Mouse (Mus musculus) heart, embryonic 11.5 days (tissue): ENCODE results near the gene Dus3l. TPM values are rescaled to one million over a fixed set of nuclear protein-coding genes. Genes with fewer than 3 reads are reported as not detected.

Experiments used
- ATAC-seq: fragments of 200-750 bp; cut with Nextera tagmentation; replicated peaks from 2 replicates; pipeline ENCODE4 v1.8.0; 2017; ENCODE audit warnings: moderate library complexity; ENCODE audit not compliant: insufficient number of reproducible peaks, low FRiP score, low TSS enrichment
- H3K27ac ChIP-seq: fragments of 300-500 bp; sonication (generic); 2 replicates; pipeline ENCODE4 v1.5.1; 2014; ENCODE audit warnings: mild to moderate bottlenecking, low read depth, low read length
- H3K27me3 ChIP-seq: fragments of 300-500 bp; sonication (generic); 2 replicates; pipeline ENCODE4 v1.6.1; 2014; ENCODE audit warnings: mild to moderate bottlenecking, low read length, mixed read lengths; ENCODE audit not compliant: control insufficient read depth, insufficient read depth
- H3K36me3 ChIP-seq: fragments of 300-500 bp; sonication (generic); 2 replicates; pipeline ENCODE4 v1.6.1; 2014; ENCODE audit warnings: mild to moderate bottlenecking, low read length, moderate library complexity, mixed read lengths; ENCODE audit not compliant: control insufficient read depth, insufficient read depth
- H3K4me1 ChIP-seq: fragments of 300-500 bp; sonication (generic); 2 replicates; pipeline ENCODE4 v1.6.1; 2014; ENCODE audit warnings: low read length; ENCODE audit not compliant: control insufficient read depth, insufficient read depth
- H3K4me2 ChIP-seq: fragments of 300-500 bp; sonication (generic); 2 replicates; pipeline ENCODE4 v1.6.1; 2014; ENCODE audit warnings: mild to moderate bottlenecking, moderate library complexity
- H3K4me3 ChIP-seq: fragments of 300-500 bp; sonication (generic); 2 replicates; pipeline ENCODE4 v1.5.1; 2014; ENCODE audit warnings: low read depth, low read length
- H3K9ac ChIP-seq: fragments of 300-500 bp; sonication (generic); 2 replicates; pipeline ENCODE4 v1.6.1; 2014; ENCODE audit warnings: mild to moderate bottlenecking, low read depth, low read length, moderate library complexity
- H3K9me3 ChIP-seq: fragments of 300-500 bp; sonication (generic); replicated peaks from 2 replicates; pipeline ENCODE4 v1.6.1; 2016; ENCODE audit warnings: low read length; ENCODE audit not compliant: control insufficient read depth
- WGBS: fragments of 180-500 bp; shearing (Covaris S2); extraction: QIAGEN DNeasy Blood & Tissue Kit; methylation state at CpG from one replicate; pipeline ENCODE4 v1.1.7; 2014; ENCODE audit not compliant: insufficient replicate concordance; 5-methylcytosine and 5-hydroxymethylcytosine counted together
- polyA plus RNA-seq: library from polyadenylated mRNA; unstranded; fragments of >200 nt; fragmentation: Nextera tagmentation; extraction: Ambion mirVana; gene quantifications from 2 replicates; pipeline ENCODE4 v1.2.1, GENCODE M21; 2014

Gene Dus3l
- polyA plus RNA-seq, result 28.4 and 32.1 TPM in 2 replicates

DNA sequence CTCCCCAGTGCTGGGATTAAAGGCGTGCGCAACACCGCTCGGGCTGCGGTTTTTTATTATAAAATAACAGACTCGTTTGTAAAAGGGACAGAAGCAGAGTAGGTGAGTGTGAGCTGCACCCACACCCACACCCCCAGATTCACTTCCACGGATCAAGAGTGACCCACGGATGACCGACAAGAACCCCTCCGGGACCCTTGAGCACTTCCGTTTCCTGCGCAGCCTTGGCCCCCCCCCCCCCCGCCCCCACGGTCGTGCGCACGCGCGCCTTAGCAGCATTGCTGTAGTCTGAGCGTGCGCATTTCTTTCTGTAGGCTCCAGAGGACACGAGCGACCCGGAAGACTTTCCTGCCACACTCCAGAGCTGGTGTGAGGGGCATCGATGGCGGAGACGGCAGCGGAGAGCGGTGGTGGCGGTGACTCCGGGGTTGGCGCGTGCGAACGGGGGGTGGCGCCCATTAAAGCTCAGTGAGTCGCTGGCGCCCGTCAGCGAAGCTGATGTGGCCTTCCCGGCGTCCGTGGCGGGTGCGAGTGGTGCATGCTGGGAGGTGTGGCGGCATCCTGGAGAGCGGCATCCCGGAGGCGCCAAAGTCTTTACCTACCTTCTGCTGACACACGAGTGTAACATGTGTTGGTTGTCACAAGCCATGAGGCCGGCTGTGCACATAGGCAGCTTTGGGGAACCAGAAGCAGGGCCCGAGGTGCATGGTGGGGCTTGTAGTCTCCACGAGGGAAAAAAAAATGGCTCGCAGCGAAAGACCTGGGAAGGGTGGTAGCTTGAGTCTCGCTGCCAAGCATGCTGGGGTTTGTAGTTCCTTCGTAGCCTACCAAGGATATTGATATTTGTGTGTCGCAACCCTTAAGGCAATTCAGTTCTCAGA lies at the start of gene Dus3l:
Gene Dus3l (plus strand): TSS at position 284 of the 881 bp plus-strand sequence.
- 2% methylated on average over 58 of the region's 58 CpGs for WGBS

DNA sequence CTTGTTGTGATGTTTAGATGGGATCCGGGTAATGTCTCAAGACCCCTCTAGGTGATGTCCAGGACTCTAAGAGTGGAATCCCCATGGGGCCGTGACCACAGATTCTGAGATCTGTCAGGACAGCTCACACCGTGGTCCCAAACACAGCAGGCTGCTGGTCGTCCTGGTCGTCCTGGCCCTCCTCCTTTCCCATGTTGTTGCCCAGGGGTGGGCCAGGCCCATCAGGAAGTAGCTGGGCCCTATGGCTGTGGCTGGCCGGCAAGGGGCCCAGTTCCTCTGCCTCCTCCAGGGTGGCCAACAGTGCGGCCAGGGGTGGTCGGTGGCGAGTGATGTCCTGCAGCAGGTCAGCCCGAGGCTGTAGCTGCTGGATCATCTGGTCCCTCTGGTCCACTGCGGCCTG lies 49.2 kb upstream of the Dus3l start:
- no peak overlapping the region; the same call in 1 of the 2 replicates for H3K9ac ChIP-seq
- no peaks in the 10 kb centered on the region for H3K9me3 ChIP-seq
- H3K27ac ChIP-seq, result no peak overlapping the region
- no peaks in the 10 kb centered on the region for H3K27me3 ChIP-seq
- H3K4me2 ChIP-seq, result peak overlapping the region; percentile 90; the same call in 1 of the 2 replicates
- 46% methylated on average over 11 of the region's 11 CpGs for WGBS
- ATAC-seq, result no peak
- peaks cover 36% of the 10 kb centered on the region for H3K4me1 ChIP-seq
- H3K36me3 ChIP-seq, result peaks cover 19% of the 10 kb centered on the region
- no peak overlapping the region for H3K4me3 ChIP-seq

More for the DNA sequence above, at the start of gene Dus3l:
- Histone ChIP-seq H3K27ac (peak within 1 kb of the TSS; percentile 97), H3K4me1 (peaks cover 22% of the 10 kb centered on the region), H3K9ac (peak within 1 kb of the TSS; percentile 92), H3K4me2 (peak within 1 kb of the TSS; percentile 71), H3K27me3 (no peaks in the 10 kb centered on the region; the same call in 1 of the 2 replicates), H3K36me3 (peaks cover 24% of the 10 kb centered on the region), H3K4me3 (peak within 1 kb of the TSS; percentile 77), H3K9me3 (no peaks in the 10 kb centered on the region)
- ATAC-seq, result peak; percentile 68

DNA sequence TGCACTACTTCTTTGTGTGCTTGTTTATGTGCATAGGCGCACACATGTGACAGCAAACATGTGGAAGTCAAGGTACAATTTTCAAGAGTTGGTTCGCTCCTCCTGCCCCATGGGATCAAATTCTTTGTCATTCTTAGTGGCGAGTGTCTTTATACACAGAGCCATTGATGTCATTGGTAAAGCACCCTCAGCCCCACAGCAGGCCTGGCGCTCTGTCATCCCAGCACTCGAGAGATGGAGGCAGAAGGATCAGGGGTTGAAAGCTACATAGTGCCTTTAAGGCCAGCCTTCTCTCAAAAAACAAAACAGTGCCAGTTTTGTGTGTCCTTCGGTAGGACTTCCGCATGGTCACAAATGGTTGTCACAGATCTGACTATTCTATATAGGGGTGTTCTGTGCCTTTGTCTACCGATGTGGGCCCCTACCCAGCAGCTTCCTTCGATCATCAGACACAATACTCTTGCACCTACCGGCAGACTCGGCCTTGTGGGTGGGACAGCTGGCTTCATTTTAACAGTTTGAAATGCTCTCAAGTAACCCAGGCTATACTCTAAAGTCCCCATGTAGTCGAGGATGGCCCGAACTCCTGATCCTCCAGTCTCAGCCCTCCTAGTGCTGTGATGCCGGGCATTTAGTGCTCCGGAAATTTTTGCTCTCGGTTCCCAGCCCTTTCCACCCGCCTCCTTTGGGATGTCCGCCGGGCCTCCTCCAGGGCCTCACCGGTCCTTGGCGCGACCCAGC lies 48.5 kb upstream of the Dus3l start:
- H3K36me3 ChIP-seq, result peaks cover 11% of the 10 kb centered on the region
- 28% methylated on average over 22 of the region's 22 CpGs for whole genome bisulfite sequencing
- no peak for ATAC-seq
- no peaks in the 10 kb centered on the region for H3K27me3 ChIP-seq
- H3K9me3 ChIP-seq, result no peaks in the 10 kb centered on the region
- peaks cover 36% of the 10 kb centered on the region for H3K4me1 ChIP-seq
- peak overlapping the region; percentile 54; the same call in 1 of the 2 replicates for H3K27ac ChIP-seq
- peak overlapping the region; percentile 90 for H3K4me2 ChIP-seq
- peak overlapping the region; percentile 77 for H3K9ac ChIP-seq
- peak overlapping the region; percentile 84 for H3K4me3 ChIP-seq

DNA sequence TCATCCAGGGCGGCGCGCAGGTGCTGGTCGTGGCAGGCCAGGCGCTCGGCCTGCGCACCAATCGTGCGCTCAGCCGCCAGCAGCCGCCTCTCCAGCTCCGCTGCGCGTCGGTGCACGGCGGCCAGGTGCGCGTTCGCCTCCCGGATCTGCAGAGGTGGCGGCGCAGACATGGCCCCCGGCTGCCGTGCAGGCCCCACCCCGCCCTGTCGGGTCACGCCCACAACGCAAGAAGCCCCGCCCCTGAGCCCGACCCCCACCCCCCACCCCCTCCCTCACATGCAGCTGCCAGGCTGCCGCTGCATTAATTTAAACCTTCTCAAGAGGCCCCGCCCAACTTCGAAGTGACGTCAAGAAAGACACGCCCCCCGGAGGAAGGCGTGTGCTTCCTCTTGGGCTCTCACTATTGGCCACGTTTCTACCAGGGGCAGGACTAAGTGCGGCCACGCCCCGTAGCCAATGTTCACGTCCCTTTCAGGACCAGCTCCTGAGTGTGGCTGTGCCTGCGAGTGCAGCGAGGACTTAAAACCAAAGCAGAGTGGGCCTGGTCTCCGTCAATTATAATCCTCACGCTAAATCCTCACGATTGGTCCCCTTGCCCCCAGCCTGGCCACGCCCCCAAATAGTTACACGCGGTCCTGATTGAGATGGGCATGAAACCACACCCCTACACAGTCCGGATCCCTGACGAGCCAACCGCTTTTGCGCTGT lies 47.7 kb upstream of the Dus3l start:
- Histone ChIP-seq H3K9ac (peak overlapping the region; percentile 96), H3K9me3 (no peaks in the 10 kb centered on the region), H3K36me3 (peaks cover 8% of the 10 kb centered on the region), H3K4me2 (peak overlapping the region; percentile 90), H3K4me1 (peaks cover 36% of the 10 kb centered on the region), H3K27ac (peak overlapping the region; percentile 78), H3K4me3 (peak overlapping the region; percentile 84), H3K27me3 (no peaks in the 10 kb centered on the region)
- WGBS, result under 1% methylated on average over 47 of the region's 55 CpGs
- peak; percentile 84 for ATAC-seq

GRCm38 (mm10) chr17:56717363-56718058 lies 47.0 kb upstream of the Dus3l start, which contains the start of the genes Ndufa11 and Vmac:
Ndufa11 (plus strand) TSS chr17:56717767.
Vmac (minus strand) TSS chr17:56718022.
- under 1% methylated on average over 59 of the region's 59 CpGs for WGBS
- peak within 1 kb of the TSS; percentile 78 for H3K27ac ChIP-seq
- H3K4me2 ChIP-seq, result peak within 1 kb of the TSS; percentile 90
- no peaks in the 10 kb centered on the region for H3K9me3 ChIP-seq
- ATAC-seq, result peak; percentile 78
- no peaks in the 10 kb centered on the region for H3K27me3 ChIP-seq
- H3K36me3 ChIP-seq, result peaks cover 4% of the 10 kb centered on the region
- H3K9ac ChIP-seq, result peak within 1 kb of the TSS; percentile 96
- peak within 1 kb of the TSS; percentile 84 for H3K4me3 ChIP-seq
- H3K4me1 ChIP-seq, result peaks cover 36% of the 10 kb centered on the region

DNA sequence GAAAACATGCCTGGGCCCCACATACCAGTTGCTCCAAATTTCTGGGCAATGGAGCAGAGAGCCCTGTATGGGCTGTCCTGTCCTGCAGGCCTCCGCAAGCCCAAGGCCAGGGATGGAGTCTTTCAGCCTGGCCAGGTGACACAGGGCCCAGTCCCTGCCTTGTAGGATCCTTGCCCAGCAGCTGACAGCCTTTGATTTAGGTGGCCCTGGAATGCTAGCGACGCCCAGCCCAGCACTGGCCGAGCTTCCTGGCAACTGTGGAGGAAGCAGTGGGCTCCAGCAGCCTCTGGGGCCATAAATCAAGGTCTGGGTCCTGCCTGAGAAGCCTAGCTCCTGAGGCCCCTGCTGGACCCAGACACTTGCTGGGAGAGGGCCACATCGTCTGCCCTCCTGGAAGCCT lies 42.1 kb upstream of the Dus3l start:
- H3K9ac ChIP-seq, result 0 out of 2 replicates have a peak overlapping the region, but pooled peaks have one; percentile 28
- no peaks in the 10 kb centered on the region for H3K9me3 ChIP-seq
- WGBS, result 87% methylated on average over 5 of the region's 5 CpGs
- H3K4me1 ChIP-seq, result peaks cover 23% of the 10 kb centered on the region
- no peak overlapping the region for H3K27ac ChIP-seq
- no peak for ATAC-seq
- no peak overlapping the region for H3K4me2 ChIP-seq
- peaks cover 12% of the 10 kb centered on the region for H3K36me3 ChIP-seq
- H3K27me3 ChIP-seq, result no peaks in the 10 kb centered on the region
- H3K4me3 ChIP-seq, result no peak overlapping the region

DNA sequence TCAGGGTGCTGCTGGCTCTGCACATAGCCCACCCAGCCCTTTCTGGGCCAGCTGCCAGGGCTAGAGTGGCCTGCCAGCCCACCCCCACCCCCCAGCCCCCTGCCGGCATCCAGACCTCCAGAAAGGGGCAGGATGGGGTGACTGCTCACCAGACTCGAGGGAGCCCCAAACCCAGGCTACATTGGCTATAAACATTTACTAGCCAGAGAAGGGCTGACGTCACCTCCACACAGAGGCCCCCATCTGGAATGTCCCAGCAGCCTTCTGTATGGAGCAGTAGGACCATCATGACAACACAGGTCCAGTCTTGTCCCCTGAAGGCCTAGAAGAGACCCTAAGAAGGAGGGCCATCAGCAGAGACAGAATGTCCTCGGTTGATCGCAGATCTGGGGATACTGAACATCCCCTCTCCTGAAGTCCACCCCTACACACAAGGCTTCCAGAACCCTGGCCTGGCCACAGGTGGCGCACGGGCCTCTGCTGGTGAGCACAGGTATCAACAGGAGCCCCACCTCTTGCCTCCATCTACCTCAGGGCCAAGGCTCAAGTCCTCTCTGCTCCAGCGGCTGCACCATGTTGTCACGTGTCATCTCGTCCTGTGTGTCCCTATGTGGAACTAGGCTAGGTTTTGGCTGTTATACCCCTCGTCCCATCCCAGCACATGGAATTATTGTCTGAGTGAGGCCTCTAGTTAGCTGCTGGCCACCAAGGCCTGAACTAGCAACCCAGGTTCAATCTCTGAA lies 41.0 kb upstream of the Dus3l start:
- ATAC-seq, result no peak
- Histone ChIP-seq H3K4me3 (no peak overlapping the region), H3K27me3 (no peaks in the 10 kb centered on the region; the same call in 1 of the 2 replicates), H3K4me2 (no peak overlapping the region), H3K9me3 (no peaks in the 10 kb centered on the region), H3K9ac (no peak overlapping the region), H3K4me1 (peaks cover 32% of the 10 kb centered on the region), H3K27ac (no peak overlapping the region), H3K36me3 (peaks cover 12% of the 10 kb centered on the region)
- 83% methylated on average over 11 of the region's 11 CpGs for WGBS
